Mouse (Mus musculus) bone marrow macrophage, adult 2 months (primary cell): ENCODE data around the gene Armc2.

Experiments
- CTCF ChIP-seq: IDR thresholded peaks from 2 replicates; pipeline ENCODE4 v1.5.1; 2012; ENCODE audit warnings: low read depth, mild to moderate bottlenecking, low read length, moderate library complexity
- POLR2A ChIP-seq: IDR thresholded peaks from 2 replicates; pipeline ENCODE4 v1.6.1; 2012; ENCODE audit warnings: mild to moderate bottlenecking, low read depth, low read length, borderline replicate concordance

DNA sequence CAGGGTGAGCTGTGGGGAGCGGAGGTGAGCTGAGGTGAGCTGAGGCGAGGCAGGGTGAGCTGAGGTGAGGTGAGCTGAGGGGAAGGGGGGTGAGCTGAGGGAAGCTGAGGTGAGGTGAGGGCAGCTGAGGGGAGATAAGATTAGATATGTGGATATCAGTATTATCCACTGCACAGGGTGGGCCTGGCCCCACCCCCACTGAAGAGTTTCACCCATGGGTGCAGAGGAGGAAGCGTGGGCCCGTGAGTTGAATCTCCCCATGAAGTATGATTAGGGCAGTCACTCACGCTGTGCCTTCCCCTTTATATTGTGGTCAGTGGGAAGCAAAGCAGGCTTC lies 64.7 kb downstream of the Armc2 start:
- TF ChIP-seq CTCF = no peak
- TF ChIP-seq POLR2A = no peak
